Mouse (Mus musculus) intestine, embryonic 16.5 days (tissue): Measurements from ENCODE around the gene Otud4. TPM values are rescaled to one million over a fixed set of nuclear protein-coding genes. Genes with fewer than 3 reads are reported as not detected.

Experiments
- ATAC-seq: fragments of 200-750 bp; cut with Nextera tagmentation; 2 replicates; pipeline ENCODE4 v1.8.0; 2017; ENCODE audit warnings: moderate TSS enrichment, moderate library complexity
- H3K27ac ChIP-seq: fragments of 300-500 bp; sonication (generic); 2 replicates; pipeline ENCODE4 v1.5.1; 2014; ENCODE audit warnings: mild to moderate bottlenecking, low read length
- H3K27me3 ChIP-seq: fragments of 300-500 bp; sonication (generic); replicated peaks from 2 replicates; pipeline ENCODE4 v1.6.1; 2014; ENCODE audit warnings: low read length, control low read depth, mixed read lengths; ENCODE audit not compliant: control insufficient read depth, insufficient read depth
- H3K36me3 ChIP-seq: fragments of 300-500 bp; sonication (generic); 2 replicates; pipeline ENCODE4 v1.6.1; 2014; ENCODE audit warnings: low read length, control low read depth; ENCODE audit not compliant: control insufficient read depth, insufficient read depth
- H3K4me1 ChIP-seq: fragments of 300-500 bp; sonication (generic); 2 replicates; pipeline ENCODE4 v1.6.1; 2014; ENCODE audit warnings: low read length, control low read depth, mixed read lengths; ENCODE audit not compliant: control insufficient read depth, insufficient read depth
- H3K4me2 ChIP-seq: fragments of 300-500 bp; sonication (generic); 2 replicates; pipeline ENCODE4 v1.6.1; 2014; ENCODE audit warnings: low read depth, low read length, control low read depth
- H3K4me3 ChIP-seq: fragments of 300-500 bp; sonication (generic); 2 replicates; pipeline ENCODE4 v1.5.1; 2014; ENCODE audit warnings: mild to moderate bottlenecking, low read length
- H3K9ac ChIP-seq: fragments of 300-500 bp; sonication (generic); 2 replicates; pipeline ENCODE4 v1.6.1; 2014; ENCODE audit warnings: low read depth, low read length
- H3K9me3 ChIP-seq: fragments of 300-500 bp; sonication (generic); 2 replicates; pipeline ENCODE4 v1.6.1; 2016; ENCODE audit warnings: low read length, control low read depth; ENCODE audit not compliant: control insufficient read depth
- WGBS: fragments of 180-500 bp; shearing (Covaris S2); extraction: QIAGEN DNeasy Blood & Tissue Kit; methylation state at CpG from one replicate; pipeline ENCODE4 v1.1.7; 2014; 5-methylcytosine and 5-hydroxymethylcytosine counted together
- polyA plus RNA-seq: library from polyadenylated mRNA; unstranded; fragments of >200 nt; fragmentation: Nextera tagmentation; extraction: Ambion mirVana; gene quantifications from 2 replicates; pipeline ENCODE4 v1.2.1, GENCODE M21; 2015

The Otud4 gene
- polyA plus RNA-seq, 1 experiment from 2014 or later: 8.4 TPM

DNA sequence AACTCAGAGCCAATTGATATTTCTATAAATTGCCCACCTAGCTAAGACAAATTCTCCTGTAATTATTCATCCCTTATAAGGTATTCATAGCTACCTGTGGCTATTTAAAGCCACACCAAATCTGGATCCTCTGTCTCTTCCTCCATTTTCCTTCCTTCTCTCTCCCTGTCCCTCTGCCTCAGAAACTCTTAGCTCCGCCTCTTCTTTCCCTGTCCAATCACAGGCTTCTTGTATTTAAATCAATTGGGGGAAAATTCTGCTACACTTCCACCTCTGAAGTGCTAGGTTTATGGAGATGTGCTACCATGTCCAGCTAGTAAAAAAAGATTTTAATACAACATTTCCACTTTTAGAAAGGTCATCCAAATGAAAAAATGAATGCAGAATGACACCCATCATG lies 3.9 kb upstream of the Otud4 start:
- no peak overlapping the region for H3K9ac ChIP-seq
- H3K4me2 ChIP-seq: no peak overlapping the region
- H3K4me1 ChIP-seq: no peaks in the 10 kb centered on the region
- no peaks in the 10 kb centered on the region for H3K36me3 ChIP-seq
- 93% methylated on average over 1 of the region's 1 CpGs for WGBS
- H3K27me3 ChIP-seq: no peaks in the 10 kb centered on the region
- ATAC-seq: no peak
- H3K4me3 ChIP-seq: no peak overlapping the region
- H3K27ac ChIP-seq: no peak overlapping the region
- peaks cover 2% of the 10 kb centered on the region; the same call in 1 of the 2 replicates for H3K9me3 ChIP-seq

DNA sequence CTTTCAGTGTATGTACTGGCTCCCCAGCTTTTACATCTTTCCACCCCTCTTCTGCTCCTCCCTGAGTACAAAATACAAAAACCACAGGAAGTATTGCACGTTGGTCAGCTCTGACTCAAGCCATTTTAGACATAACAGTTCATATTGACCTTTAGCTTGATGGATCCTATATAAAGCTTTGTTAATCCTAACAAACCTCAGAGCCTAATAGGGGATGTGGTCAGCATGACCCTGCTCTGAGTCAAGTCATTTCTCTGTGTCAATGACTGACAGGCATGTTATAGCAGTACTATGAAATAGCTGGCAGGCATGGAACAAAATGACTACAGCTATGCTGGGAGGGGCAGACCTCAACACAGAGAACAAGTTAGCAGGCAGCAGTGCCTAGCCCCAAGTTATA lies 3.3 kb upstream of the Otud4 start:
- Histone ChIP-seq H3K9ac (no peak overlapping the region), H3K4me3 (no peak overlapping the region), H3K27me3 (no peaks in the 10 kb centered on the region), H3K27ac (no peak overlapping the region), H3K36me3 (no peaks in the 10 kb centered on the region), H3K4me2 (no peak overlapping the region), H3K9me3 (peaks cover 2% of the 10 kb centered on the region; the same call in 1 of the 2 replicates), H3K4me1 (no peaks in the 10 kb centered on the region)
- 64% methylated on average over 1 of the region's 1 CpGs for WGBS
- no peak for ATAC-seq

DNA sequence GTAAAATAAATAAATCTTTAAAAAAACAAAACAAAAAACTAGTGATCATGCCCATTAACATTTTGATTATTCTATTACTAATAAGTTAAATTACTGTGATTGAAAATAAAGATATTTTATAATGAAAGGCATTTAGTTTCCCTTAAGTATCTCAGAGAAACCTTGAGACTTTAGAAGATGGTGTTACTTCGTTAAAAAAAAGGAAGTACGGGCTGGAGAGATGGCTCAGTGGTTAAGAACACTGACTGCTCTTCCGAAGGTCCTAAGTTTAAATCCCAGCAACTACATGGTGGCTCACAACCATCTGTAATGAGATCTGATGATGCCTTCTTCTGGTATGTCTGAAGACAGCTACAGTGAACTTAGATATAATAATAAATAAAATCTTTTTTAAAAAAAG lies 2.2 kb upstream of the Otud4 start:
- no peaks in the 10 kb centered on the region for H3K27me3 ChIP-seq

DNA sequence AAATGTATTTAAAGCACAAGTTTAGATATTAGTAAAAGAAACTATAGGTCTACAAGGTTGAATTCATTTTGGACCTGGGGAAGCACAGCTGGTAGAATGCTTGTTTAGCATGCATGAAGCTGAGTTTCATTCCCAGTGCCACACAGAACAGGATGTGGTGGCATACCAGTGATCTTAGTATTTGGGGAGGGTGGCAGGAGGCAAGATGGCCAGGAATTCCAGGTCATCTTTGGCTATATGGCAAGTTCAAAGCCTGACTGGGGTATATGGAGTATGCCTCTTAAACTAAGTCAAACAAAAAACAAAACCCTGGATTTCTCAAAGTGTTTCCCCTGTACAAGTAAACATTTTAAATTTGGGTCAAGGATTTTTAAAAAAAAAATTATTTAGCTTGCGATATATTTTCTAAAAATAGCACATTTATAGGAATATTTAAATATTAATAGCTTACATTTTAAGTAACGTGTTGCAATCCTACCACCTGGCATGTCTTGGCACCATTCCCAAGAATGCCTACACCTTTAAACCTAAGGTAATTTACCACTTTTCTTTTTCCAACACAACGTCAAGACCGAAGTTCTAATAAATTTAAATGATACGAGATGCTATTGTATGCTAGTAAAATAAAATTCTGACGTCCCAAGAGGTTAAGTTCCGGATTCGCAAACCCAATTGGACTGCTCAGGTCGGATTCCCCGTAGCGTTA lies 1.3 kb upstream of the Otud4 start:
- no peak for ATAC-seq
- no peaks in the 10 kb centered on the region for H3K36me3 ChIP-seq
- peak overlapping the region; percentile 78 for H3K9ac ChIP-seq
- H3K27ac ChIP-seq: peak overlapping the region; percentile 84; the same call in 1 of the 2 replicates
- peak overlapping the region; percentile 65 for H3K4me2 ChIP-seq
- peak overlapping the region; percentile 76 for H3K4me3 ChIP-seq
- WGBS: 3% methylated on average over 11 of the region's 11 CpGs
- H3K27me3 ChIP-seq: no peaks in the 10 kb centered on the region
- peaks cover 15% of the 10 kb centered on the region for H3K4me1 ChIP-seq
- H3K9me3 ChIP-seq: peaks cover 2% of the 10 kb centered on the region; the same call in 1 of the 2 replicates

More for the DNA sequence above, 2.2 kb upstream of the Otud4 start:
- Histone ChIP-seq H3K27ac (no peak overlapping the region), H3K4me1 (peaks cover 11% of the 10 kb centered on the region), H3K9ac (no peak overlapping the region), H3K4me3 (no peak overlapping the region), H3K9me3 (peaks cover 2% of the 10 kb centered on the region; the same call in 1 of the 2 replicates), H3K4me2 (no peak overlapping the region), H3K36me3 (no peaks in the 10 kb centered on the region)
- 87% methylated on average over 3 of the region's 3 CpGs for WGBS
- no peak for ATAC-seq

DNA sequence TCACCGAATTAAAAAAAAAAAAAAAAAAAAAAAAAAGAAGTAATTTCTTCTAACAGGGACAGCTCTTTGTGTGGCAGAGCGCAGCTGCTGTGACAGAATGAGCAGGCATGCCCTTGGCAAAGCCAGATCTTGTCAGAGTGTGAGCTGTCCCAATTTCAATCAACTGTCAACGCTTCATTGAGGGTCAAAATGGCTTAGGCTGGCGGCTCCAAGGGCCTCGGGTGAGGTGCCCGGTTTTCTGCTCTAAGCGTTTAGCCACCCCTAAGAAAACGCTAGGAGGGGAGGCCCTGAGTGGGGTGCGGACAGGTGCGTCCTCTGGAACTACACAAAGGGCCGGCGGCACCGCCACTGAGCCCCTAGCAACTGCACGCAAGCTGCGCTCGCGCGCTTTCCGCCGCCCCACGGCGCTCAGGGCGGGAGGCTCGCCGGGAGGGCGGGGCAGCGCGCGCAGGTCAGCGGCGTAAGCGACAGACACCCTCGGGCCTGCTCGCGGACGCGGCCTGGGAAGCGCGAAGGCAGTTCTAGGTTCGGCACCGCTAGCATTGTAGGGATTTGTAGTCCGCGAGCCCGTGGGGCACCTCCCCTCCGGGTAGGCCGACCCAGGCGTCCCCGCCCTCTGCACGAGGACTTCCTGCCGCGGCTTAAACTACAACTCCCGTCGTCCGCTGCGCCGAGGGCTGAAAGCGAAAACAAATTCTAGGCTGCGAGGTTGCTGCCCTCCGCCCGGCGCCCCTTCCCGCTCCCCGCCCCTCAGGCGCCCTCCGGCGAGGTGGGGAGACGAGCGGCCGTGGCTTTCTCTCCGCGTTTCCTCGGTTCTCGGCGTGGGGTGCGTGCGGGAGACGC lies 490 bp upstream of the Otud4 start:
- peaks cover 15% of the 10 kb centered on the region for H3K4me1 ChIP-seq
- H3K9me3 ChIP-seq: peaks cover 2% of the 10 kb centered on the region; the same call in 1 of the 2 replicates
- H3K27me3 ChIP-seq: no peaks in the 10 kb centered on the region
- peak overlapping the region; percentile 66 for H3K4me2 ChIP-seq
- WGBS: under 1% methylated on average over 73 of the region's 77 CpGs
- H3K36me3 ChIP-seq: no peaks in the 10 kb centered on the region
- peak overlapping the region; percentile 81 for H3K9ac ChIP-seq
- H3K27ac ChIP-seq: peak overlapping the region; percentile 99
- H3K4me3 ChIP-seq: peak overlapping the region; percentile 76
- peak; percentile 99 for ATAC-seq

DNA sequence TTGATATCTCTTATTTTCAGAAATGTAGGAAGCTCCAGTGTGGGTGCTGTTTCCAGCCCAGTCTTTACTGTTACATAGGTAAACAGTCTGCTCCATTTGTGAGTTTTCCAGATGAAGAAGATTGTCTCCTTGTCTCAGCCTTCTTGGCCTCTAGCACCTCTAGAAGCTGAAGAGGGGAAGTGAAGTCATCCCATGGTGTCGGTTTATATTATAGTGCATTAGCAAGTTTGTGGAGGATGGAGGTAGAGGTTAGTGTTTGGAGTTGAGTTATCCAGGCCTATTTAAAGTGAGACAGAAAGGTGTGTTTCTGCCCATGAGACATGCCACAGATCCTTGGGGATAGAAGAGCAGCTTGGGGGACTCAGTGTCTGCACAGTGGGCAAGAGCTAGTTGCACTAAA lies 1.7 kb downstream of the Otud4 start:
- Histone ChIP-seq H3K27me3 (no peaks in the 10 kb centered on the region), H3K4me2 (peak overlapping the region; percentile 66), H3K9ac (peak overlapping the region; percentile 1; the same call in 1 of the 2 replicates), H3K4me1 (peaks cover 15% of the 10 kb centered on the region), H3K27ac (no peak overlapping the region), H3K36me3 (peaks cover 3% of the 10 kb centered on the region; the same call in 1 of the 2 replicates), H3K9me3 (no peaks in the 10 kb centered on the region), H3K4me3 (peak overlapping the region; percentile 76)
- WGBS: 7% methylated on average over 1 of the region's 1 CpGs
- ATAC-seq: no peak

DNA sequence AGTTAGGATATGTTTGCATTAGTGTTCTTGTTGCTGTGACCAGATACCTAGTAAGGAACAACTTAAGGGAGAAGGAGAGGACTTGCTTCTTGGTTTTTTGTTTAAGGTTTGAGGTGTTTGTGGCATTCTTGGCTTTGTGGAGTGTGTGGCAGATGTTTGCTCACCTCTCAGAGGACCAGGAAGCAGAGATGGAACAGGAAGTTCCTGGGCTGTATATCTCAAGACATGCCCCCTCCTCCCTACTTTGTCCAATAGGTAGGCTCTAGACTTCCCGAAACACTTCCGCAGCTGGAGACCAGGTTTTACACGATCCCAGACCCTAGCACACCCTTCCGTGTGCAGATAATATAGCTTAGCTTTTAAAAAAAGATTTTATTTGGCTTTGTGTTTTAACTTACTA lies 10.2 kb downstream of the Otud4 start:
- no peaks in the 10 kb centered on the region for H3K27me3 ChIP-seq
- no peak overlapping the region for H3K27ac ChIP-seq
- H3K4me3 ChIP-seq: no peak overlapping the region
- peaks cover 6% of the 10 kb centered on the region; the same call in 1 of the 2 replicates for H3K36me3 ChIP-seq
- H3K9ac ChIP-seq: no peak overlapping the region
- no peak for ATAC-seq
- H3K4me1 ChIP-seq: no peaks in the 10 kb centered on the region; the same call in 1 of the 2 replicates
- H3K9me3 ChIP-seq: no peaks in the 10 kb centered on the region
- 93% methylated on average over 4 of the region's 4 CpGs for WGBS
- H3K4me2 ChIP-seq: no peak overlapping the region

DNA sequence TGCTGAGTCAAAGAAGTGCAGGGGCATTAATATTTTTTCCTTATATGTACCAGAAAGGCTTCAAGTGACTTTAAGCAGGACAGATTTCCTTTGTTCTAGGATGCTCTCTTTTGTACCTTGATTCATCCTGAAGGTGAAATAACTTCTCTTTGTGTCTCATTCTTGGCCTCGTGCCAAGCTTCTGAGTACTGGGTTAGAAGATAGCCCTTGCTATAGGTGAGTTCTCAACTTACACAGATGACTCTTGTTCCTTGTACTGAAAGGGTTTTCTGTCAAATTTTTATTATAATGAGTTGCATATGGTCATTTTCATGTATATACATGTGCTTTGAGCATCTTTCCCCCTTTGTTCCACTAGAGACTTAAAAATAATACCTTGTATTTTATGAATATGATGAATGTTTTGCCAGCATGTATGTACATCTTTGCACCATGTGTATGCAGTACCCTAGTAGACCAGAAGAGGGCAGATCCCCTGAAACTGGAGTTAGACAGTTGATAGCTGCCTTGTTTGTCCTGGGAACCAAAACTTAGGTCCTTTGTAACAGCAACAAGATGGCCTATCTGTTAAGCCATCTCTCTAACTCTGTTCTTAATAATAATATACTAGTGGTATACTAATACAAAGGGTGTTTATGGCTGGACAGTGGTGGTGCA lies 10.9 kb downstream of the Otud4 start:
- Histone ChIP-seq H3K9me3 (no peaks in the 10 kb centered on the region), H3K9ac (no peak overlapping the region), H3K27me3 (no peaks in the 10 kb centered on the region), H3K4me3 (no peak overlapping the region), H3K27ac (no peak overlapping the region), H3K36me3 (peaks cover 6% of the 10 kb centered on the region; the same call in 1 of the 2 replicates), H3K4me1 (no peaks in the 10 kb centered on the region; the same call in 1 of the 2 replicates), H3K4me2 (no peak overlapping the region)
- no peak for ATAC-seq
- 85% methylated on average over 1 of the region's 1 CpGs for whole genome bisulfite sequencing

DNA sequence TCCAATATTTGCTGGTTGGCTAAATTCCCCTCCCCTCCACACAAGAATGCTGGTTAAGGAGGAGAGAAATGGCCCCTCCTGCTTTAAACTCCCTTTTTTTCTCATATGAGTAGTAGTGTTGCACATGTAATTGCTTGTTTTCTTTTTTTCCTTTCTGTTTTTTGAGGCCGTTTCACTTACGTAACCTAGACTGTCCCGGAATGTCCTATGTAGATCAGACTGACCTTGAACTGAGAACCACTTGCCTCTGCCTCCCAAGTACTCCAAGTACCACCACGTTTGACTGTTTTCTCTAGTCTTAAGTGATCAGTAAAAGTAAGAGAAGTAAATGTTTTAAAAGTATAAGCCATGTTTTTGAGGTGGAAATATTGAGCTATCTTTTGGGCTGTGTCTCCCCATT lies 14.3 kb downstream of the Otud4 start:
- 88% methylated on average over 4 of the region's 4 CpGs for WGBS
- Histone ChIP-seq H3K4me2 (no peak overlapping the region), H3K4me1 (no peaks in the 10 kb centered on the region), H3K9ac (no peak overlapping the region), H3K27me3 (no peaks in the 10 kb centered on the region), H3K36me3 (peaks cover 8% of the 10 kb centered on the region; the same call in 1 of the 2 replicates), H3K4me3 (no peak overlapping the region), H3K27ac (no peak overlapping the region), H3K9me3 (no peaks in the 10 kb centered on the region)
- no peak for ATAC-seq
